Mouse (Mus musculus) right cerebral cortex, postnatal 4 days (tissue): ENCODE results near the gene Ly9.
A peak's percentile ranks its signal among the peaks of the same experiment; 100 is the strongest.

Experiments
- DNase-seq: peaks from one replicate; pipeline ENCODE4 v3.0.0-alpha.2; 2022

The Ly9 gene

DNA sequence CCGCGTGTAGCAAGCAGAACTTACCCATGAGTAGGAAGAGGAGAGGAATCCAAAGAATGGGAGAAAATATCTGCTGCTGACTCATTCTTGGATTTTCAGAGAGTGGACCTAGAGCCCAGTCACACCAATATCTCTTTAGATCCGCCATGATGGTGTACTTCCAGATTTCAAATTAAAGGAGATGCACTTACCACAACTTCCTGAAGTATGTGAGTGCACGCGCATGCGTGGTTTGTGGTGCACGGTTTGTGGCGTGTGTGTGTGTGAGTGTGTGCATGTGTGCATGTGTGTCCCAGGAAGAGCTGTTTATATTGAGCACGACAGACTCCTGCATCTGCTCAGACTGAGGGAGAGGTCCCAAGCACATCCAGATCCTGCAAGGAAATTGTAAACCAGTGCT is at the start of gene Ly9:
TSS of gene Ly9 (minus strand) at position 235 of the 400 bp plus-strand sequence.
- no peak for DNase-seq

DNA sequence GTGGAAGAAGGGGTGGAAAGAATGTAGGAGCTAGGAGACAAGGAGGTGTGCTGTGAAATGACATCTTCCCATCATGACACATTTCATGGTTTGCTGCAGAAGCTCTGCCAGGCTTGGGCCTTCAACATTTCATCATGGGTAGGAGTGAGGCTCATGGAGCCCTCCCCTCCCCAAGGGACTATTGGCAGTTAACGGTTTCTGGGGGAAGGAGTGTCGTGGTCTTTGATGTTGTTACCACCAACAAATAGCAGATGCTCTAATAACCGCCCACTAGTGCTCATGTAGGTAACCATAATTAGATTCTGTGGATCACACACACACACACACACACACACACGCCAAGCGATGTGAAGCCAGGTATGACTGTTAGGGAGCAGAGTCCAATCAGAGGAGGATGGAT is 45.5 kb upstream of the Ly9 start, which contains the start of gene Slamf7:
TSS of gene Slamf7 (minus strand) at position 302 of the 400 bp plus-strand sequence.
- DNase-seq, result no peak

DNA sequence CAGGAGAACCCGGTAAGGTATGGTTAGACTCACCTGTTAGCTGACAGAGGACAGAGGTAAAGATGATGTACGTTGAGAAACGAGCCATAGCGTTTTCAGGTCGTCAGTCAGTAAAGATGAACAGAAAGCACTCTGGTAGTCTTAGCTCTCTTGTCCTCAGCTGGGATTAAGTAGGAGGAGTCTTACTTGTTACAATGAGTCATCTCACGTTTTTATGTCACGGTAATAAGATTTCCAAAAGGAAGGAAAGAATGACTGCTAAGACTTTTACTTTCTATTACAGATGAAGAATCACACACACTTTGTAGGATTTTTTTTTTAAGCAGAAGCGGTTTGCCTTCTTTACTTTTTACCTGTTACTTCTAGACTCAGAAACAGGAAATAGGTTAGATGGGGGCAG is 41.6 kb upstream of the Ly9 start:
- DNase-seq, result no peak

DNA sequence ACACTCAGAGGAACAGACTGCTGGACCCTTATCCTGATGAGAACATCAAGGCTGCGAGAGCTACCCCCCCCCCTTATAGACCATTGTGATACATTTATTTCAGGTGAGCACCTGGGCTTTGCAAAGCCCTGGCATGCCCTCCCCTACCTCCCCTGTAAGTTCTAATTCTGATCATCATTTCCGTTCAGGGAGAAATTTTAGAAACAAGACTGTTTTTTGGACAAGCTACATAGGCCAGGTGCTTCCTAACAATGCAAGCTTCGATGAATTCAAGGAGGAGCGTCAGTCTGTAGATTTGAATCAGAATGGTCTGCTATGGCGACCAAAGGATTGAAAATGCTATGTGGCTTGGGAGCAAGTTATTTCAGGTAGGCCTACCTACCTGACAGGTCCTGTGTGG is 40.5 kb upstream of the Ly9 start:
- no peak for DNase-seq

DNA sequence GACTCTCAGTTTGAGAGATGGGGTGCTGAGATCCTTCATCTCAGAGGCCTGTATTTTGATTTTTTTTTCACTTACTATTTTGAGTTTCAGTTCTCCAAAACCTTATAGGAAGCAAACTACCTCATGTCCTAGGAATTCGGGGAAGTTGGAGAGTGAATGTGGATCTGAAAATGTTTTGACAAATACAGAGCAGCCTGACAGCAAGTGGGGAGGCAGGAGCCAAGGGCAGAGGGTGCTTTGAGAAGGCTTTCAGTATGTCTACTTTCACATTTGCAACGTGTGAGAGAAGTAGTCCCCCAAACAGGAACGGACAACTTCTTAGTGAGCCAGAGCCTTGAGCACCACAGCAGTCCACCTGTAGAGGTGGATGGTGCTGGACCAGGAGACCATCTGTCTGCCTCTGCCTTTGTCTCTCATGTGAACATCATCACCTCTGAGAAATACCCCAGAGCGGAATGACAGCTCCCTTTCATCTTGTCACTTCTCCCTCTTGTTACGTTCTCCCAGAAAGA is 39.3 kb upstream of the Ly9 start:
- DNase-seq, result no peak

DNA sequence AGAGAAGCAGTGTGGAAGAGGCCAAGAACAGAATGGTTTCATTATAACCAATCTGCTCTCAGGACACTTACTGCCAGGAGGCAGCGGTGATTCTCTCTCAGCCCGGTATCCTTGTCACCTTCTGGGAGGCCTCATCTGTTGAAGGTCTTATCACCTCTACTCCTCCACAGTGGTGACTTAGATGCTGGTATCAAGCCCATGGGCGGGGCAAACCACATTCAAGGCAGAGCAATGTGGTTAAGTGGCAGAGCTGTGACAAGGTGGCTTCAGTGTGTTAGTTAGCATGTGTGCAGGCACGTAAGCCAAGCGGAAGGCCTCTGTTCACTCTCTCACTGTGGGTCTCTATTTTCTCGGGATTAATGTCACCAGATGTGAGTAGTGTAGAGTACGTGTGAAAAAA is 36.4 kb upstream of the Ly9 start:
- no peak for DNase-seq

DNA sequence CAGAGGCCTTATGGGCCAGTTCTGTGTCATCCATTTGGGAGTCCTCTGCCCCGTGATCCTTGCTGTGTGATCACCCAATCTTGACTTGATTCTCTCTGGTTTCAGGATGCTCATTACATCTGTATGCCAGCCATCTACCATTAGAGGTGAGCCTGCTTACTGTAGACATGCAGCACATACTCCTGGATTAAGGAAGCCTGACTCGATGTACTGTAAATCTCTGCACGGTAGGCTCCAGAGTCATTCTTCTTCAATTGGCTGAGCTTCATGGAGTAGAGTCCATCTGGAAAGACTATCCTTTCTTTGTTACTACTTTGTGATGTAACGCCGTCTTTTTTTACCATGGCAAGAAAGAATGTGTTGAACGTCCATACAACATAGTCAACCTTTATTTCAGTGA is 33.6 kb upstream of the Ly9 start:
- DNase-seq, result no peak

DNA sequence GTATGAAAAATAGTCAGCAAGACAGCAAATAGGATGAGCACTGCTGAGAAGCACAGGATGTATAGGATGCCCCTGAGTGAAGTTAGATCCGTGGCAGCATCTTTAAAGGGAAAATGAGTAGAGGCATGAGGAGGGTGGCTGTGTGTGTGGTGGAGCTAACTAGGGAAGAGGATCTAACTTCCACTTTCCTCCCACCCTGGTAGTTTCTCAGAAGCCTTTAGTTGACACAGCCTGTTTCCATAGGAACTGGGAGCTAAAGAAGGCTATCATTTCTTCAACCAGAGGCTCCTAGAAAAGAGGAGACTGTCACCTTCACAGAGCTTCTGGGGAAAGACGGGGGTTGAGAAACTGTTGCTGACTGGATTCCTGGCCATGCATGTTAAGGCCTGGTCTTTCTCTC is 31.5 kb upstream of the Ly9 start:
- no peak for DNase-seq

DNA sequence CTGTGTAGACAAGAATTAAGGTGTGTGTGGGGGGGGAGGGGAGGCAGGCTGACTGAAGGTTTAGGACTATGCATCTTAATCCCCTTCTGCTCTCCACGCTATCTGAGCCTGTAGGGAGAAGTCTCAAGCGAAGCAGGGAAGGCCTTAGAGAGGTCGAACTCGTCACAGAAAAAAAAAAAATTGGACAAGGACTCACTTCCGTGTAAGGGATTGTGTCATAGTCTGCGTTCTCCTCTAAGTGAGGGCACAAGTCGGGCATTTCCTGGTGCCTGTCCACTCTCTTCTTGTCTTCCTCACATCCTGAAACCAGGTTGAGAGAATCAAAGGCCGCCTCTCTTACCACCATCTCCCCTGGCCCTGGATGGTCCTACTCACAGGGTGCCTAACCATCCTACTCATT is 29.9 kb upstream of the Ly9 start:
- no peak for DNase-seq

DNA sequence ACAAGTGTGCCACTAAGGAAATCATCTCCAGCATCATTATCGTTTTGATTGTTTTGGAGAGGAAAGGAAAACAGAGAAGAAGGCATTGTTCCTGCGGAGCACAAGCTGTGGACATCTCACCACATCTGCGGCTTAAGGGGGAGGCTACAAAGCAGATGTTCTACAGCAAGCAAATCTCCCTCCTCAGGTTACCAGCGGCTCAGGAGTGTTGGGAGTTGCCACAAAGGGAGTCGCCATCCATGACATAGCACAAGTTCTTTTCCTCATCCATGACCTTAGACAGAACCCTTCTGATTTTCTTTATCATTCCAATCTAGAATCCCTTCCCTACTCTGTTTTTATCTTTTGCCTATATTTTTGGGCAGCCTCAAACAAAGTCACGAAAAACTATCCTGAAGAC is 28.5 kb upstream of the Ly9 start:
- DNase-seq, result no peak

DNA sequence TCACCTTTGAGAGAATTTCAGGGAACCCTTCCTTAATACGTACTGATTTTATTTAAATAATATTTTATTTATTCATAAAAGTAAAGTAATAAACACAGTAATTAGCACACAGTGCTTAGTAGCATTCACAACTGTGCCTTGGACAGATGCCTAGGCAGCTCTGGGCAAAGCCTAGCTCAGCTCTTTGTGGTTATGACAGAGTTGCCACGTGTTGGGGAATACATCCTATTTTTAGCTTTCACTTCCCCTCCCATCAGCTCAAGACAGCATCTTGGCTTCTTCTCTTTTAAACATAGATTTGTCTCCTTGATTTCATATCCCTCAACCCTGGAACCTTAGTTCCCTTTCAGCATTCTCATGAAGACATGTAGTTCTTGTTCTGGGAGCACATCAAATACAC is 24.2 kb upstream of the Ly9 start:
- DNase-seq, result peak; percentile 16

DNA sequence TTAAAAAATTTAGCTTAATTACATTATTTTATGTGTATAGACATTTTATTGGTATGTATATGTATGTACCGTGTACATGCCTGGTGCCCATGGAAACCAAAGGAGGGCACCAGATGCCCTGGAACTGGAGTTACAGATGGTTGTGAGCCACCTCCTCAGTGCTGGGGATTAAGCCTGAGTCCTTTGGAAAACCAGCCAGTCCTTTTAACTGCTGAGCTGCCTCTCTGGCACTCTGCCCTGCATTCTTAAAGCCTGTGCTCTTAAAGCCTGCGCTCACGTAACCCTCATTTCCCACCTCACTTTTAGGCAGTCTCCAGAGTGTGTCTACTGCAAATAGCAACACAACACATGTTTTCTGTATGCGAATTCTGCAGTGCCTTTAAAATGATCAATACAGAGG is 23.7 kb upstream of the Ly9 start:
- no peak for DNase-seq

DNA sequence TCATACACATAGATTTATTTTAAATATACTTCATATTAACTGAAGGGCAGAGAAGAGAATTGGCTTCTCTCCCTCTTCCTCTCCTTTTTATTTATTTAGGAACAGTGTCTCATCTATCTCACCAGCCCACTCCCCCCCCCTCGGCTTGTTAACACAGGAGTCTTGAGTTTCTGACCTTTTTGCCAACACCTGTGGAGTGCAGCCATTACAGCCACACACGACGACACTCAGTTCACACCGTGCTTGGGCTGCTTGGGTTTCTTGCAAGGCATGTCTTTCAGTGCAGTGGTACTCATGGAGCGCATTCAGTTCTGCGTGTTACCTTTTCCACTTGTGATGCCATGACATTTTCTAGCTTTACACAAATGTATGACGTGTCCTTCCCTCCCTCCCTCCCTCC is 22.8 kb upstream of the Ly9 start:
- DNase-seq, result no peak

DNA sequence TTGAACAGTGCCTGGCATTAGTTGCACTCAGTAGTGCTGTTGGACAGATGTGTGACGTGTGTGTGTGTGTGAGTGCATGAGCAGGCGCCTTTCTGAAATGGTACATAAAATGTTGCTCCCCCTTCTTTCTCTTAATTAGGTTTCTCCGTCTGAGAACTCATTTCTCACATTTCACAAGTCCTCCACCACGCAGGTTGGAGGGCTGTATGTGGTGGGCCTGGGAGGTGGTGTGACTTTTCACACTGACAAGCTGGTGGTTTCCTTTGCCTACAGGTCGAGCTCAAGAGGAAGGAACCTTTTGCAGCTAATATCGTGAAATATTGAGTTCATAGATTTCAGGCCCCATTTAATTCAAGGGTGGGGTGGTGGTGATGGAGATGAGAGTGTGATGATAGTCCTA is 22.0 kb upstream of the Ly9 start:
- DNase-seq, result no peak

DNA sequence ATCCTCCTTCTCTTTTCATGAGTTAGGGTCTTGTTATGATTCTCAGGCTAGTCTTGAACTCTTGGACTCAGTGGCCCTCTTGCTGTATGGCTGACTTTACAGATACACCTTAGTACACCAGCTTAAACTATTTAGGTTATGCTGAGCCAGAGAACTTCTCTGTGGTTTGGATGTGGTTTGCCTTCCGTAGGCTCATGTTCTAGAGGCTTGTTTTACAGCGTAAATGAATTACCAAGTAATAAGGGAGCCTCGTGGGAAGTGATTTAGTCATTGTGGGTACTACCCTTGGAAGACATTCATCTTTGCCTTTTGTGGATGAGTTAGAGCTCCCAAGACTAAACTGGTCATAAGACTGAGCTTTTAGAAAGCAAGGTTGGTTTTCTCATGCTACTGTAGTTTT is 20.6 kb upstream of the Ly9 start:
- no peak for DNase-seq

DNA sequence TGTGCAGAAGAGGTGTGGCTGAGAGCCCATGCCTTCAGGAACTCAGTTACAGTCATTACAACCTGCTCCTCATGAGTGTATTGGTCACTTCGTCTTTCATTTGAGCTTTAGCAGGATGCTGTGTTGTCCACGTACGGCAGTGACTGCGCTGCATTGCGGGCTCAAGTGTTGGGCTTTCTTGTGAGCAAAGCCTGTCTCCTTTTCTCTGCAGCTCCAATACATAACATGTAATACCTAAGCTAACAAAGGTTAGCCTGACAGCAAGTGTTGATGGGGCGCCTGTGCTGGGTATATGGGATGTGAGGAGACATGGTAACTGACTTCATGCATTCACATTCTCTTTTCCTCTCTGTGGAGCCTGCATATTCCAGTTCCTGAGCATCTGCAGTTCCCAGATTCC is 12.9 kb upstream of the Ly9 start:
- DNase-seq, result no peak

DNA sequence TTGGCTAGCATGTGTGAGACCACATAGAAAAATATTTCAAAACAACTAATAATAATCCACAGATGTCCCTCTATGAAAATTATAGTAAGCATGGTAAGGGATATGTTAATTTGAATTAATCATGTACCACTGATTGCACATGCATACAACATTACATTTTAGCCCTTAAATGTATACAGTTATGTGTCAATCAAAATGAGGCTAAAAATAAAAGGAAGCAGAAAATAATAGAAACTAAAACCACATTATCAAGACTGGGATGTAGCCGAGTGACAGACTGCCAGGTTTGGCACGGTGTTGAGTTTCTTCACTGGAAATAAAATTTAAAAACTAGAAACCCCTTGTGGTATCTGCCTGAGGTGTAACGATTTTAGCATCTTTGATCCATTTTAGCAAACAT is 12.4 kb upstream of the Ly9 start:
- no peak for DNase-seq

DNA sequence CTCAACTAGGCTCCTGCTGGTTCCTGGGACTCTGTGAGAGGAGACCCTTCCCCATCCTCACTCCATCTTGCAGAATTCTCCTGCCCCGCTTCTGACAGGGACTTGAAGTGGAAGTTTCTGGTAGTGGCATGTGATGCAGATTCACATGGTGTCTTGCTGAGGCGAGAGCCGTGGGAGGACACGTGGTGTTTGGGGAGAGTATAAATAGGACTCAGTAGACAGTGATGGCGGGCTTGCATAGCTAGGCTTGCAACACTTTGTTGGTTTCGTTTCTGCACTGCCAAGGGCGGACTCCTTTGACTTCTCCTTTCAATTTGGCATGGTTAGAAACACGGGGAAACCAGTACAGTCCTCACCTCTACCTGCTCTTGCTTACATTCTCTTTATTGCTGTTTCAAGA is 11.8 kb upstream of the Ly9 start:
- no peak for DNase-seq

DNA sequence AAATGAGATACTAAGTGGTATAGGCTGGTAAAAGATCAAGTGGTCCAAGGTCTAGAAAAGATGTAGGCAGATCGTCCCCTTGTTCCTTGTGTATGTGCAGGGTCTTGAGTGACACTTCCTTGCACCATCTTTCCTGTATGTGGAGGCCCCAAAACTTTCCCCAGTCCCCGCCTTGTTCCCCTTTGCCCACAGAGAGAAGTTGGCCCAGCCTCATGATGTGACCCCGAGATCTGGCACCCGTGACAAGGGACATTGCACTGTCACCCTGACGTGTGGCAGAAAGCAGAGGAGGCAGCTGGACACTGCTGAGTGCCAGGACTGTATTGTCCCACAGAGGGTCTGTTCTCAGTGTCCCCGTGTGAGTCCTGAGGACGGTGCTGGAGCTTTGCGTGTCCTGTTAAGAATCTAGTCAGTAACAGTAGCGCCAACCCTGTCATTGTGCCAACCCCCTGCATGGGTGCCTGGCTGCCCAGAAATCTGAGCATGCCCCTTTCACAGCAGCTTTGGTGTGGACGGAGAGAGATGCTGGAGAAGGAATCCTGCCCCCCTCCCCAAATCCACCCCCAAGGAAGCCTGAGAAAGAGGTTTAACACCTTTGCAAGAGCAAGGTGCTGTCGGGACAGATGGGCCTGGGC is 9.8 kb upstream of the Ly9 start:
- DNase-seq, result no peak

DNA sequence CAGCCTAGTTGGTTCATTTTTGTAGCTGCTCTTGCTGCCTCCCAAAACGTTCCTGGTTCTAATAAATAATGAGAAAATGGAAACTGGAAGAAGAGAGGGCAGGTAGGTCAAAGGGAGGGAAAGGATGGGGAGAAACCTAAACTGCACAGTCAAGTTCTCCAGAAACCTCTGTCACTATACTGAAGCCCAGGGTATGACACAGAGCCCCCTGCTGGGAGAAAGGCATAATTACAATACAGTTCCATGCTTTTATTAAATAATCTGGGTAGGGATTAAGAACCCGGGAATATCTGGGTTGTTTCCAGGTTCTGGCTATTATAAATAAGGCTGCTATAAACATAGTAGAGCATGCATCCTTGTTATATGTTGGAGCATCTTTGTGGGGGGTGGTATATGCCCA is 6.8 kb upstream of the Ly9 start:
- DNase-seq, result no peak

DNA sequence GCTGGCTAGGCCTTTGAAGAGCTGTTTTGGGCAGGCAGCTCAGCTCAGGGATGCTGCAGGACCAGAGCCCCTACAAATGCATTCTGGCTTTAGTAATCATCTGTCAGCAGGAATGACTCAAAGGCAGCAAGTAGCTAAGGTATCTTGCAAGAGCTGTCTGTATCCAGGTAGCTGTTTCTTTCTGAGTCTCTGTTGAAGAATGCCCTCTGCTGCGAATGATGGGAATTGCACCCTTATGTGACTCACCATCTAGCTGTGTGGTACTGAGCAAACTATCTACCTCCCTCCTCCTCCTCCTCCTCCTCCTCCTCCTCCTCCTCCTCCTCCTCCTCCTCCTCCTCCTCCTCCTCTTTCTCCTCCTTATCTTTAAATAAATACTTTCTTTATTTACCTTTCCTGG is 3.6 kb upstream of the Ly9 start:
- DNase-seq, result no peak

DNA sequence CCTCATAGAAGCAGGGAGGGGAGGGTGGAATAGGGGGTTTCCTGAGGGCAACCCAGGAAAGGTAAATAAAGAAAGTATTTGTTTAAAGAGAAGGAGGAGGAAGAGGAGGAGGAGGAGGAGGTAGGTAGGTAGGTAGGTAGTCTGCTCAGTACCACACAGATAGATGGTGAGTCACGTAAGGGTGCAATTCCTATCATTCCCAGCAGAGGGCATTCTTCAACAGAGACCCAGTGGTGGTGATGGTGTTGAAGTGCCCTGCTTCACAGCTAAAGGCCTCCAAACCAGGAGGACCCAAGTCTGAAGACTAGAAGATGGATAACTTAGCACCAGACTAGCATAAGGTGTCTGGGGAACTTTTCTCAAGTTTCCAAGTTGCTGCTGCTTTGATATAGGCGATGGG is 2.8 kb upstream of the Ly9 start:
- DNase-seq, result no peak

DNA sequence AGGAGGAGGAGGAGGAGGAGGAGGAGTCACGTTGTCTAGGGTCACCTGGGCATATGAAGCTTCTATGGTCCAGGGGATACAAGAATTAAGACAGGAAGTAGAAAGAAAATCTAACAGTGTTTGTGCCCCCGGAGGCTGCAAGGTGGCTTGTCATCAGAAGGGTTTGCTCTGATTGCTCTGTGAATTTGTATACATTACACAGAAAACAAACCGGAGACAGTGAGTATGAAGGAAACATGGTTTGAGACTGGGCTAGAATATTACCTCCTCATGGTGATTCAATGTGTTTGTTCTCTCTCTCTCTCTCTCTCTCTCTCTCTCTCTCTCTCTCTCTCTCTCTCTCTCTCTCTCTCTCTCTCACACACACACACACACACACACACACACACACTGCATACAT is 554 bp downstream of the Ly9 start:
- no peak for DNase-seq

DNA sequence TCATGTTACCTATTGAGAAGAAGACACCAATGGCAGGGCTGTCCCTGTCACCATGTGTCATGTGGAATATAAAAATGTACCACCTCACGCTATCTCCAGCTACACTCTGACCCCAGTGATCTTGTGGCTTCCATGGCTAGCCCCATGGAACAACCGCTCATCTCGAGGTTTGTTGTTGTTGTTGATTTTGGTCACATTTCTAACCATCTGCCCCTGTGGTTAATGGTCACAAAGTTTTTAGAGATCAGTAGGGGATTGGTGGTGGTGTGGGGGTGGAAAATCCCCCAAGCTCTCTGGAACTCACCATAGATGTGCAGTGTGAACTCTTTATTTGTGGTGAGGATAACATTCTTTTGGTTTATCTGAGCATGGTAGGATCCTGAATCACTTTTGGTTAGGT is 2.5 kb downstream of the Ly9 start:
- DNase-seq, result no peak

DNA sequence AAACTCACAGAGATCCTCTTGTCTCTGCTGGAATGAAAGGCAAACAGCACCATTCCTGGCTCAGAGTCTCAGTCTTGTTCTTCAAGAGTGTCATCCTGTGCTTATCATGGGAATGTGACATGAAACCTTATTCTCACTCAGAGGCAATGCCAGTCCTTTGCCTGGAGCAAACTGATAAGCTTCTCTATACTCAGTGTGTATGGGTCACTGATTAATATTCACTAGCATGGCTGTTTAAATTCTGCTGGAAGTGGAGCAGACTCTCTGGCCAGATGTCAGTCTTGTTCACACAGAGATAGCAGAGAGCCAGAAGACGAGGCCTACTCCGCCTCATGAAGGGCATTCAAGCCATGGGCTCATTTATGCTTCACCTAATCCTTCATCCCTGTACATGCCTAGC is 22.6 kb downstream of the Ly9 start:
- no peak for DNase-seq

DNA sequence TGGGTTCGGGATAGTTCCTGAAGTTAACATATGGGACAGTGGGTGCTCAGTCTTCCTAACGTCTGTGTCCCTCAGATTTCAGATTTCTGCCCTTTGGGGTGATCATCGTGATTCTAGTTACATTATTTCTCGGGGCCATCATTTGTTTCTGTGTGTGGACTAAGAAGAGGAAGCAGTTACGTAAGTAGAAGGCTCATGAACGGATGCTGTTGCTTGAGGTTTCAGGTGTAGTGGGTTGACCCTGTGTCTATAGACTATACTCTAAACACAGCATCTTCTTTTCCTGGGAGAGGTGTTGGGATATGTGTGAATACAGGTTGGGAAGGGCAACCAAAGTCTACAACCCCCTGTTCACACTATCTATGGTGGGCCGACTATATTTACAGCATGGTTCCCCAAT is 30.0 kb downstream of the Ly9 start:
- no peak for DNase-seq
